Mouse (Mus musculus) neural tube, embryonic 11.5 days (tissue): ENCODE data around the gene Olfr618. TPM values are rescaled to one million over a fixed set of nuclear protein-coding genes. Genes with fewer than 3 reads are reported as not detected.
"Not testable (repeated sequence)": the region's sequence is repeated elsewhere in the genome, so short reads cannot be mapped to it uniquely, and the experiment has no call there.

Experiments used
- ATAC-seq: fragments of 200-750 bp; cut with Nextera tagmentation; 2 replicates; pipeline ENCODE4 v1.8.0; 2017; ENCODE audit warnings: moderate number of reproducible peaks, mild to moderate bottlenecking, moderate TSS enrichment, moderate library complexity; ENCODE audit not compliant: insufficient read depth, low FRiP score, low TSS enrichment
- DNase-seq: peaks from one replicate; pipeline ENCODE4 v3.0.0-alpha.2; 2015; ENCODE audit warnings: low spot score
- H3K27ac ChIP-seq: fragments of 300-500 bp; sonication (generic); 2 replicates; pipeline ENCODE4 v1.5.1; 2014; ENCODE audit warnings: low read depth, mild to moderate bottlenecking, low read length
- H3K27me3 ChIP-seq: fragments of 300-500 bp; sonication (generic); 2 replicates; pipeline ENCODE4 v1.6.1; 2014; ENCODE audit warnings: mild to moderate bottlenecking, low read length, mixed read lengths; ENCODE audit not compliant: control insufficient read depth, insufficient read depth
- H3K36me3 ChIP-seq: fragments of 300-500 bp; sonication (generic); 2 replicates; pipeline ENCODE4 v1.6.1; 2014; ENCODE audit warnings: mild to moderate bottlenecking, low read length, moderate library complexity, mixed read lengths; ENCODE audit not compliant: control insufficient read depth, insufficient read depth
- H3K4me1 ChIP-seq: fragments of 300-500 bp; sonication (generic); 2 replicates; pipeline ENCODE4 v1.6.1; 2014; ENCODE audit warnings: low read length, mixed read lengths; ENCODE audit not compliant: control insufficient read depth, insufficient read depth
- H3K4me2 ChIP-seq: fragments of 300-500 bp; sonication (generic); 2 replicates; pipeline ENCODE4 v1.6.1; 2014; ENCODE audit warnings: low read depth, mild to moderate bottlenecking, moderate library complexity
- H3K4me3 ChIP-seq: fragments of 300-500 bp; sonication (generic); 2 replicates; pipeline ENCODE4 v1.5.1; 2014; ENCODE audit warnings: low read depth, low read length
- H3K9ac ChIP-seq: fragments of 300-500 bp; sonication (generic); 2 replicates; pipeline ENCODE4 v1.6.1; 2014; ENCODE audit warnings: mild to moderate bottlenecking, low read length
- H3K9me3 ChIP-seq: fragments of 300-500 bp; sonication (generic); 2 replicates; pipeline ENCODE4 v1.6.1; 2016; ENCODE audit warnings: low read length; ENCODE audit not compliant: control insufficient read depth
- WGBS: fragments of 180-500 bp; shearing (Covaris S2); extraction: QIAGEN DNeasy Blood & Tissue Kit; methylation state at CpG from one replicate; pipeline ENCODE4 v1.1.7; 2014; 5-methylcytosine and 5-hydroxymethylcytosine counted together
- polyA plus RNA-seq: library from polyadenylated mRNA; unstranded; fragments of >200 nt; fragmentation: Nextera tagmentation; extraction: Ambion mirVana; gene quantifications from 2 replicates; pipeline ENCODE4 v1.2.1, GENCODE M21; 2014

Gene Olfr618
- polyA plus RNA-seq, result not detected in 2 replicates

DNA sequence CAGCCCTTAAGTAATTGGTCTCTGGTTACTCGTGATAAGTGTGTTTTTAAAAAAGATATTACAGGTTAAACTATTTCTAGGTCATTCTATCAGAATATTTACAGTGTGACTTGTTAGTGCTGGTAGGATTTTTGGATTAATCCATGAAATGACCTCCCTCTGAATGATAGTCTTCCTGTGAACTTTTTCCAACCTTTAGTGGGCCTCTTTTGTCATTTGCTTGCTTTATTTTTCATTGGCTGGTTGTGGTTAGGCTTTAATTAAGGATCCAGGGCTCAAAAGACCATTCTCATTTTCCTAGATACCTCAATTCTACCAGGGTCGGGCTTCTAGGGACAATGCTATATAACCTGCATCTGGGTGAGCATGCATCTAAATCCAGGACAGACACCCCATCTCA is at the start of gene Olfr618:
Gene Olfr618, plus strand, starts transcription at position 301 of the 400 bp plus-strand sequence.
- no peak within 1 kb of the TSS for H3K27ac ChIP-seq
- DNase-seq (no peak), ATAC-seq (no peak)
- H3K9ac ChIP-seq, result no peak within 1 kb of the TSS
- H3K4me1 ChIP-seq, result no peaks in the 10 kb centered on the region
- no peaks in the 10 kb centered on the region for H3K9me3 ChIP-seq
- 71% methylated on average over 2 of the region's 2 CpGs for WGBS
- no peaks in the 10 kb centered on the region for H3K36me3 ChIP-seq
- H3K4me2 ChIP-seq, result no peak within 1 kb of the TSS
- no peak within 1 kb of the TSS for H3K4me3 ChIP-seq
- no peaks in the 10 kb centered on the region for H3K27me3 ChIP-seq

DNA sequence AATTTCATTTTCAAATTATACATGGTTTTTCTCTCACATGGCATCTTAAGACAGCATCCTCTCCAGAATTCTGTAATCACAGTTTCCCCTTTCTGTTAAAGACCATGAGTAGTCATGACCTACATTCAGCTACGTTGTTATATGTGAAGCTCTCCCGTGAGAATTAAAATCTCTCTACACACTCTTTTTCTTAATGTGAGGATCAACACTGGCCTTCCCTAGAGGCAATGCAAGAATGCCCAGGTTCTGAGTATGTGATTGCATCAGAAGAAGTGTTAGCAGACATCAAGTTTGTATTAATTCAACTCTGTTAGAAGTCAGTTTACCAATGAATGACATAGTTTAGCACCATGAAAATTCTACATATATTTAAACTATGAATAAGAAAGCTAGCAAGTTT is 47.3 kb upstream of the Olfr618 start, which contains the start of gene Olfr612:
Gene Olfr612, minus strand, starts transcription at position 101 of the 400 bp plus-strand sequence.
- WGBS, result 91% methylated on average over 2 of the region's 2 CpGs
- H3K27me3 ChIP-seq, ATAC-seq: not testable (repeated sequence)

DNA sequence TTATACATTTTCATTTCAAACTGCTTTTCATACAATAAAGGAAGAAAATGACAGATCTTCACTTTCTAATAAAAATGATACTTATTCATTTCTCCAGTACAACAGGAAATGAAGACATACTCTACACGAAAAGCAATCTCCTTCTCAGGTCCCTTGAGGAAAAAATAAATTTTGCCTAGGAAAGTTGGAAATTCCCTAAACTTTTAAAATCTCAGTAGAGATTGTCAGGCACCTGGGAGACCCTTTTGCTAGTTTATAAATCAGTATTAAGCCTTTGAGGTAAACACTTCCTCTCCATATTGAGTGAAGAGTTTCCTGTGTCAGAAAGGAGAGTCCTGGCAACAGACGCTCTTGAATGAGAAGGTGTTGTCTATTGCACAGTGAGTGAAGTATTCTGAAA is 42.1 kb upstream of the Olfr618 start, which contains the start of gene Olfr613:
Gene Olfr613, plus strand, starts transcription at position 301 of the 400 bp plus-strand sequence.
- ATAC-seq (no peak), DNase-seq (no peak)
- 87% methylated on average over 2 of the region's 2 CpGs for WGBS
- H3K9me3 ChIP-seq, result no peaks in the 10 kb centered on the region
- H3K27me3 ChIP-seq, result no peaks in the 10 kb centered on the region
- H3K4me1 ChIP-seq, result no peaks in the 10 kb centered on the region
- no peak within 1 kb of the TSS for H3K4me2 ChIP-seq
- no peak within 1 kb of the TSS for H3K9ac ChIP-seq
- no peaks in the 10 kb centered on the region for H3K36me3 ChIP-seq
- H3K4me3 ChIP-seq, result no peak within 1 kb of the TSS
- H3K27ac ChIP-seq, result no peak within 1 kb of the TSS

More for the DNA sequence above, 47.3 kb upstream of the Olfr618 start, which contains the start of gene Olfr612:
- not testable (repeated sequence) for H3K4me1 ChIP-seq, H3K4me2 ChIP-seq, DNase-seq, H3K27ac ChIP-seq, H3K9me3 ChIP-seq, H3K9ac ChIP-seq, H3K4me3 ChIP-seq, H3K36me3 ChIP-seq

DNA sequence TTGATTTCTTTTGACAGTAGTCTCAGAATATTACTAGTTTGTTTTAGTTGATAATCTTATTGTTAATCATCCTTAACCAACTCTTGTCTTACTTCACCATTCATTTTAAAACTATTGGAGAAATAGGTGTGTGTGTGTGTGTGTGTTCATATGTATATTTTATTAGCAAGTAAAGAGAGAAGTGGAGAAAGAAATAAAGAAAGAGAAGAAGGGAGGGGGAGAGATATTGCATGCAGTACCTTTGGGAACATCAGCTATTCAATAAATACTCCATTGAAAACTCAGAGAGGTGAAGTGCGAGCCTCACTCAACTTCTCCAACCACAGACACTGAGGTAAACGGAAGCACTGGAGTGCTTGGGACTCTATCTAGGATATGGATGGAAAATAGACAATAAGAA is 34.1 kb upstream of the Olfr618 start, which contains the start of gene Olfr615:
Gene Olfr615, plus strand, starts transcription at position 301 of the 400 bp plus-strand sequence.
- H3K27me3 ChIP-seq, result no peaks in the 10 kb centered on the region
- DNase-seq (no peak), ATAC-seq (no peak)
- no peaks in the 10 kb centered on the region for H3K4me1 ChIP-seq
- no peak within 1 kb of the TSS for H3K9ac ChIP-seq
- no peak within 1 kb of the TSS for H3K27ac ChIP-seq
- H3K4me2 ChIP-seq, result no peak within 1 kb of the TSS
- WGBS, result 91% methylated on average over 2 of the region's 2 CpGs
- H3K9me3 ChIP-seq, result no peaks in the 10 kb centered on the region
- H3K36me3 ChIP-seq, result no peaks in the 10 kb centered on the region
- no peak within 1 kb of the TSS for H3K4me3 ChIP-seq

DNA sequence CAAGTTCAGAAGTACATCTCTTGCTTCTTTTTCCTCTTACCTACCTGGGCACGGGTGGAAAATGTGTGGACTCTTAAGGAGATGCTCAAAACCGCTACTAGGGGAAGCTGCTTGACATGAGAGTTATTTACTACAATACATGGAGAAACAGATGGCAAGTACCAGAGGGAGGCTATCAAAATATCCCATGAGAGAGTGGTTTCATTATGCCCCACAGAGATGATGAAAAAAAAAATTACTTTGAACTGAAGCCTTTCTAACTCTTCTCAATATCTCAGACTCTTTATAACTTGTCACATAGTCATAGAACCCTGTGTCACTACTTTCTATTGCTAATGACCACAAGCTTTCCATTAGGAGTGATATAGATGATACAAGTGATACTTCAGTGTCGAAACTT is 20.9 kb upstream of the Olfr618 start, which contains the start of gene Olfr616:
Gene Olfr616, minus strand, starts transcription at position 101 of the 400 bp plus-strand sequence.
- 84% methylated on average over 3 of the region's 3 CpGs for WGBS
- ATAC-seq (no peak), DNase-seq (no peak)
- no peak within 1 kb of the TSS for H3K4me2 ChIP-seq
- no peaks in the 10 kb centered on the region for H3K9me3 ChIP-seq
- H3K4me3 ChIP-seq, result no peak within 1 kb of the TSS
- H3K36me3 ChIP-seq, result no peaks in the 10 kb centered on the region
- H3K9ac ChIP-seq, result no peak within 1 kb of the TSS
- no peaks in the 10 kb centered on the region for H3K27me3 ChIP-seq
- H3K4me1 ChIP-seq, result no peaks in the 10 kb centered on the region
- no peak within 1 kb of the TSS for H3K27ac ChIP-seq

DNA sequence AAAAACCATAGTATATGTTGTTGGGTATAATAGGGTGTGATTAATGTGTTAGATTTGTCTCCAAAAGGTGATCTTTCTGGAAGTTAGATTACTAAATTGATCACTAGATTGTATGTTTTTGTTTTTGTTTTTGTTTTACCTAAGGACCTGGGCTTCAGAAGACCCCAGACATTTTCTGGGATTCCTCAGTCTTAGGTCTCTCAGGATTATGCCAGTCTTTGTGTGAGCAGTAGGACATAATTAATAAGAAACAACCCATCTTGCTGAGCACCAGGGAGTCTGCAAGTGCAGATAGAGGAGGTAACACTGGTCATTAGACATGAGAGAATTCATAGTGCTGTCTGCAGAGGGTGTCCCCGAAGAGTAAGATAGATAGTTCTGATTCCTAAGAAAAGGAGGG is 17.1 kb upstream of the Olfr618 start, which contains the start of gene Olfr617:
Gene Olfr617, plus strand, starts transcription at position 301 of the 400 bp plus-strand sequence.
- Histone ChIP-seq H3K4me1 (no peaks in the 10 kb centered on the region), H3K4me3 (no peak within 1 kb of the TSS), H3K9me3 (no peaks in the 10 kb centered on the region), H3K4me2 (no peak within 1 kb of the TSS), H3K36me3 (no peaks in the 10 kb centered on the region), H3K27me3 (no peaks in the 10 kb centered on the region), H3K9ac (no peak within 1 kb of the TSS), H3K27ac (no peak within 1 kb of the TSS)
- DNase-seq (no peak), ATAC-seq (no peak)
- WGBS, result 91% methylated on average over 1 of the region's 1 CpGs

DNA sequence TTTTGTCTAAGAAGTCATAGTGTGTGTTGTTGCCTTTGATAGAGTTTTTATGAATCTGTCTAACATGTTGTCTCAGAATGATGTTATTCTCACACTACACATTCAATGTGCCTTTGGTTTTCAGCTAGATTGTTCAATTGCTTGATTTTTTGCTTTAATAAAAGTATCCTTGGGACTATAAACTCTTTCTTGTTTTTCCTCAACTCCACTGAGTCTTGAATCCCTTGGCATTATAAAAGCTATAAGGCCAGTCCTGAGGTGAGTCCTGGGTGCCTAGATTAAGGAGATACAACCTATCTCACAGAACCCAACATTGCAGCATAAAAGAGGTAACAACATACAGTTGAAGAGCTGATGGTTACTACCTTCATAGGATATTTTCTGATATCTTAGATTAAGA is 10.4 kb downstream of the Olfr618 start, which contains the start of gene Olfr619:
Gene Olfr619, plus strand, starts transcription at position 301 of the 400 bp plus-strand sequence.
- no peak for ATAC-seq
- no peaks in the 10 kb centered on the region for H3K9me3 ChIP-seq
- no peak within 1 kb of the TSS for H3K27ac ChIP-seq
- no peaks in the 10 kb centered on the region for H3K4me1 ChIP-seq
- H3K27me3 ChIP-seq, result no peaks in the 10 kb centered on the region
- no peak within 1 kb of the TSS for H3K4me2 ChIP-seq
- no peak within 1 kb of the TSS for H3K4me3 ChIP-seq
- no peaks in the 10 kb centered on the region for H3K36me3 ChIP-seq
- DNase-seq, result no peak
- no peak within 1 kb of the TSS for H3K9ac ChIP-seq

DNA sequence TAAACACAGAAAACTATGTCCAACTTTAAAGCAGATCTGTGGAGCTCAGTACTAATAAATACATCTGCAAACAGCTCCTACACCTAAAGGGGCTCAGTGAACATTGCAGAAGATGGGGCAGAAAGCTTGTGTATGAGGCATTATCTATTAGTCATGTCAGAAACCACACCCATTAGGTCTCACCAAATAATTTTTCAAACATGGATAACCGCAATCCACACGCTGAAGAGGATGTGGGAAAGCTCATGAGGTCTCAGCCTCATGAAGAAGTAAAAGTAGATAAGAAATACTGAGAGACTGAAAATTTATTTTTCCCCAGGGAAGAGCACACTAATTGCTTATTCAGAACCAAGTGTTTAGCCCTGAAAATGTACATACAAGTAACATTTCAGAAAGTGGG is 17.5 kb downstream of the Olfr618 start:
- Histone ChIP-seq H3K4me2 (no peak overlapping the region), H3K4me3 (no peak overlapping the region), H3K4me1 (no peaks in the 10 kb centered on the region), H3K9ac (no peak overlapping the region), H3K27me3 (no peaks in the 10 kb centered on the region), H3K27ac (no peak overlapping the region), H3K36me3 (no peaks in the 10 kb centered on the region), H3K9me3 (no peaks in the 10 kb centered on the region)
- ATAC-seq (no peak), DNase-seq (no peak)
- 88% methylated on average over 2 of the region's 2 CpGs for WGBS

DNA sequence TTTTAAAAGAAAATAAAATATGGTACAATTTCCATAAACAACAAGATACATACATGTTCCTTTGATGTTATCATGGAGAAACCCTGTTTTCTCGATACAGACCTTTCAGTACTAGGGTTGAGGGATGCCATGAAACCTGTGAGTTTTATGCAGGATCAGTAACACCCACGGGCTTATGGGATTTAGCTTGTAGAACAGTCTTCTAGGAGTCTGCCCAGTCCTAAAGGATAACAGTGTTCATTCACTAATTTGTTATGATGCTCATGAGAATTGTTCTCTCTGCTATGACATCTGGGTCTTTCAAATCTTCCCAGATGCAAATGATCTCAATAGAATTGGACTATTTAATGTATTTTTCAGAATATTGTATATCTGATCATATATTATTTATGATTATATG is 22.5 kb downstream of the Olfr618 start, which contains the start of gene Olfr620:
Gene Olfr620, minus strand, starts transcription at position 101 of the 400 bp plus-strand sequence.
- H3K27me3 ChIP-seq, result no peaks in the 10 kb centered on the region
- H3K27ac ChIP-seq, result no peak within 1 kb of the TSS
- H3K4me1 ChIP-seq, result no peaks in the 10 kb centered on the region
- no peak within 1 kb of the TSS for H3K9ac ChIP-seq
- no peak within 1 kb of the TSS for H3K4me2 ChIP-seq
- no peaks in the 10 kb centered on the region for H3K36me3 ChIP-seq
- H3K9me3 ChIP-seq, result no peaks in the 10 kb centered on the region
- no peak within 1 kb of the TSS for H3K4me3 ChIP-seq
- ATAC-seq (no peak), DNase-seq (no peak)
- WGBS, result 77% methylated on average over 2 of the region's 2 CpGs
